Mouse (Mus musculus) frontal cortex, adult (tissue): ENCODE measurements around the gene Tmem150b.

Experiments
- ATAC-seq: cut with Nextera tagmentation; 2 replicates; pipeline ENCODE4 v1.9.2; 2017; ENCODE audit warnings: mild to moderate bottlenecking, moderate library complexity, mixed read lengths; ENCODE audit not compliant: low TSS enrichment

The Tmem150b gene

GRCm38 (mm10) chr7:4663742-4664141 lies 61.3 kb downstream of the Tmem150b start:
- no peak for ATAC-seq

DNA sequence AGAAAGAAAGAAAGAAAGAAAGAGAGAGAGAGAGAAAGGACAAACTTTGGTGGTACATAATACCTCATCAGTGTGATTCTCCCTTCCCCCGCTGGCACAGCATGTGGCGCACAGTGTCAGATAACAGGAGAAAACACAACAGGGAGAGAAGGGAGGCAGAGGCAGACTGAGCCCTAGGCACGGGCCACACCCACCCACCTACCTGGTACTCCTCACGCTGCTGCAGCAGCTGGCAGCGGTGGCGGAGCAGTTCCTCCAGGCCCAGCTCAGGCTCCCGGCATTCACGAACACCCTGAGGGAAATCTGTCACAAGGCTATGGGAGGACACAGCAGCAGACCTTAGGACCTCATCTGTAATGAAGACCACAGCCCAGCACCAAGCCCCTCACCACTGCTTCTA lies 61.9 kb downstream of the Tmem150b start:
- ATAC-seq: no peak

DNA sequence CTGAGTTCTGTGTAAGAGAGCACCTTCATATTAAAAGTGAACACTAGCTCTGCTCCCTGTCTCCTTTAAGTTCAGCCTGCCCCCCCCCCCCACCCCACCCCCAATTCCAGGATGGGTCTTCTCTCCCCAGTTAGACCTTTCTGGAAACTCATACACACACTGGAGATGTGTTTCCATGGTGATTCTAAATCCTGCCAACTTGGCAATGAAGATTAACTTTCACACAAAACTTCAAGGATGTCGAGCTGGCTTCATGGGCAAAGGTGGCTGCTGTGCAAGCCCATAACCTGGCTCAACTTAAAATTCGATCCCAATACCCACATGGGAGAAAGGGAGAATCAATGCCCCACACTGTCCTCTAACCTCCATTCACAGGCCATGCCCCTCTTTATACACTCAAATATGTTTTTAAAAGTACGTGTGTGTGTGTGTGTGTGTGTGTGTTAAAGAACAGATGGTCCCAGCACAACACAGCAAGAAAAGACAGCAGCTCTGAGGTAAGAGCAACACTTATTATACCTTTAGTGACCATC lies 65.1 kb downstream of the Tmem150b start:
- ATAC-seq: no peak

- peak; percentile 90 for ATAC-seq
Observed at GRCm38 (mm10) chr7:4658912-4659551, 66.0 kb downstream of the Tmem150b start, which contains the start of gene Ppp6r1. Gene Ppp6r1, minus strand, starts transcription at chr7:4659019.

GRCm38 (mm10) chr7:4658128-4658907 lies 66.7 kb downstream of the Tmem150b start:
- peak; percentile 28; the same call in 1 of the 2 replicates for ATAC-seq

GRCm38 (mm10) chr7:4657521-4658127 lies 67.4 kb downstream of the Tmem150b start:
- peak; percentile 7; the same call in 1 of the 2 replicates for ATAC-seq
